Comparison of ENCODE assay signal across 31 mouse cellular contexts in genomic region chr6:144723530-144724144, GRCm38 (mm10). TPM values are rescaled to one million over a fixed set of nuclear protein-coding genes. Genes with fewer than 3 reads are reported as not detected.
A peak's percentile ranks its signal among the peaks of the same experiment; 100 is the strongest.
DNase-seq lines count a peak whose midpoint lies in the region; ATAC-seq lines count a peak whose summit lies in the region.
"Had no signal": no experiment of that assay in that cellular context is flagged by ENCODE, and none has a peak within 500 bp of the region (broad histone marks: within the 10 kb centered on the region; RNA-seq: fewer than 3 reads in every experiment).

No protein-coding gene starts in this region.

- H3K9ac ChIP-seq in embryonic facial prominence, embryonic 11.5 days (replicated peaks; ENCODE audit: low read length) = no peak overlapping the region
- no peak overlapping the region for H3K9ac ChIP-seq in limb, embryonic 11.5 days (ENCODE audit: low read length)
- H3K9ac ChIP-seq: embryonic facial prominence, embryonic 13.5 days; heart, embryonic 15.5 days; hindbrain, embryonic 15.5 days; limb, embryonic 15.5 days; liver, embryonic 14.5 days had no signal

- peak; percentile 63 for DNase-seq in embryo, embryonic 10 days (ENCODE audit: low spot score)
- no peak for DNase-seq in embryo, embryonic 9.5 days (ENCODE audit: extremely low spot score)
- peak; percentile 91 for DNase-seq in 416B (ENCODE audit: low read depth)
- DNase-seq in embryonic facial prominence, embryonic 11.5 days (ENCODE audit: low spot score) = peak; percentile 74
- DNase-seq in limb, embryonic 11.5 days (ENCODE audit: low spot score) = peak; percentile 33
- DNase-seq in gastrocnemius, adult 8-10 months (ENCODE audit: low spot score in 2 of 2) = no peak
- no peak for DNase-seq in layer of hippocampus, adult 11-12 months (ENCODE audit: low spot score)
- no peak for DNase-seq in kidney, postnatal 10 days
- DNase-seq: adrenal gland, postnatal 10 days; cerebellum, adult 8-10 months; cerebellum, postnatal 36 days; gastrocnemius, postnatal 10 days; heart, postnatal 36 days; kidney, adult 11 months; kidney, postnatal 25 days; lung, adult 2 months; lung, postnatal 14 days; midbrain, embryonic 14.5 days; right cerebral cortex, postnatal 25 days; spleen, adult 18-20 months; thymus, postnatal 25 days had no signal

- no peak overlapping the region for H3K4me3 ChIP-seq in embryonic facial prominence, embryonic 11.5 days (ENCODE audit: low read depth, low read length)
- H3K4me3 ChIP-seq in limb, embryonic 11.5 days (ENCODE audit: low read depth, low read length) = no peak overlapping the region
- H3K4me3 ChIP-seq: embryonic facial prominence, embryonic 13.5 days; heart, embryonic 10.5 days; heart, embryonic 15.5 days; hindbrain, embryonic 15.5 days; limb, embryonic 15.5 days had no signal

- H3K9me3 ChIP-seq in embryonic facial prominence, embryonic 11.5 days (replicated peaks; ENCODE audit: control insufficient read depth, low read length) = no peaks in the 10 kb centered on the region
- H3K9me3 ChIP-seq in limb, embryonic 11.5 days (ENCODE audit: control insufficient read depth, low read length) = no peaks in the 10 kb centered on the region
- H3K9me3 ChIP-seq: embryonic facial prominence, embryonic 13.5 days; heart, embryonic 10.5 days; heart, embryonic 15.5 days; hindbrain, embryonic 15.5 days; limb, embryonic 15.5 days had no signal

- no peak for ATAC-seq in embryonic facial prominence, embryonic 11.5 days (replicated peaks; ENCODE audit: insufficient number of reproducible peaks, low FRiP score, low TSS enrichment, low read depth)
- ATAC-seq in limb, embryonic 11.5 days (ENCODE audit: insufficient number of reproducible peaks, low FRiP score, low TSS enrichment, low read depth) = no peak
- ATAC-seq: forebrain, embryonic 16.5 days; inflammation-experienced regulatory T-cells, adult 6 months had no signal

- H3K4me2 ChIP-seq in embryonic facial prominence, embryonic 11.5 days (ENCODE audit: low read depth, low read length) = no peak overlapping the region; the same call in 1 of the 2 replicates
- no peak overlapping the region for H3K4me2 ChIP-seq in limb, embryonic 11.5 days (ENCODE audit: low read depth, severe bottlenecking)
- H3K4me2 ChIP-seq: embryonic facial prominence, embryonic 13.5 days; heart, embryonic 15.5 days; hindbrain, embryonic 15.5 days; limb, embryonic 15.5 days had no signal

- no peaks in the 10 kb centered on the region for H3K36me3 ChIP-seq in embryonic facial prominence, embryonic 11.5 days (replicated peaks; ENCODE audit: control insufficient read depth, insufficient read depth, low read depth, low read length)
- no peaks in the 10 kb centered on the region for H3K36me3 ChIP-seq in limb, embryonic 11.5 days (ENCODE audit: control insufficient read depth, insufficient read depth, low read length)
- H3K36me3 ChIP-seq: embryonic facial prominence, embryonic 13.5 days; G1E; heart, embryonic 10.5 days; heart, embryonic 15.5 days; hindbrain, embryonic 15.5 days; limb, embryonic 15.5 days had no signal

- H3K4me1 ChIP-seq in embryonic facial prominence, embryonic 11.5 days (ENCODE audit: control insufficient read depth, insufficient read depth, low read length) = no peaks in the 10 kb centered on the region
- peaks cover 7% of the 10 kb centered on the region; the same call in 1 of the 2 replicates for H3K4me1 ChIP-seq in limb, embryonic 11.5 days (ENCODE audit: control insufficient read depth, insufficient read depth, low read length)
- H3K4me1 ChIP-seq: heart, embryonic 10.5 days; heart, embryonic 15.5 days; hindbrain, embryonic 15.5 days; limb, embryonic 15.5 days had no signal

- no peak overlapping the region for H3K27ac ChIP-seq in embryonic facial prominence, embryonic 11.5 days (replicated peaks; ENCODE audit: low read depth, low read length)
- H3K27ac ChIP-seq in limb, embryonic 11.5 days (replicated peaks; ENCODE audit: low read depth, low read length) = no peak overlapping the region
- H3K27ac ChIP-seq: embryonic facial prominence, embryonic 13.5 days; heart, embryonic 10.5 days; heart, embryonic 15.5 days; hindbrain, embryonic 15.5 days; limb, embryonic 15.5 days; liver, embryonic 14.5 days had no signal

- no peaks in the 10 kb centered on the region for H3K27me3 ChIP-seq in embryonic facial prominence, embryonic 11.5 days (ENCODE audit: control insufficient read depth, insufficient read depth, low read length)
- no peaks in the 10 kb centered on the region for H3K27me3 ChIP-seq in limb, embryonic 11.5 days (ENCODE audit: control insufficient read depth, insufficient read depth, low read length)
- H3K27me3 ChIP-seq: heart, embryonic 15.5 days; hindbrain, embryonic 15.5 days; limb, embryonic 15.5 days; Patski had no signal

- 35% methylated on average over 12 of the region's 12 CpGs for WGBS in embryonic facial prominence, embryonic 11.5 days
- 23% methylated on average over 12 of the region's 12 CpGs for WGBS in limb, embryonic 11.5 days

RNA-seq across cellular contexts. Expression of gene Sox5, which starts 58.1 kb away (rescaled TPM):
- 23.4 and 29.4 TPM in 2 replicates for polyA plus RNA-seq in embryonic facial prominence, embryonic 11.5 days (2014; fragmentation: Nextera tagmentation; extraction: Ambion mirVana)
- polyA plus RNA-seq in limb, embryonic 11.5 days (2014; fragmentation: Nextera tagmentation; extraction: Ambion mirVana) = 49.2 and 54.7 TPM in 2 replicates
- total RNA-seq in gastrocnemius, adult 8-10 months (2022) = 1 to 10 TPM in 2 of 4 experiments, under 1 TPM in 2; 0.83 to 2.4 (median 0.96) TPM
- polyA plus RNA-seq: G1E had no signal

Comparison
In these comparisons a context has a peak if more than half of its experiments do, and no peak if none do; other contexts are left out.
1. DNase-seq: peak in embryo, embryonic 10 days (single experiment), 416B (single experiment), embryonic facial prominence, embryonic 11.5 days (single experiment) and limb, embryonic 11.5 days (single experiment); none in embryo, embryonic 9.5 days (single experiment), gastrocnemius, adult 8-10 months (0 of 2), layer of hippocampus, adult 11-12 months (single experiment) and kidney, postnatal 10 days (single experiment).